Mouse (Mus musculus): ENCODE measurements around the gene Slc23a4. TPM values are rescaled to one million over a fixed set of nuclear protein-coding genes. Genes with fewer than 3 reads are reported as not detected.

The Slc23a4 gene
- total and polyA plus RNA-seq, 3 experiments = 6.2 to 10.2 TPM; not detected in 1

DNA sequence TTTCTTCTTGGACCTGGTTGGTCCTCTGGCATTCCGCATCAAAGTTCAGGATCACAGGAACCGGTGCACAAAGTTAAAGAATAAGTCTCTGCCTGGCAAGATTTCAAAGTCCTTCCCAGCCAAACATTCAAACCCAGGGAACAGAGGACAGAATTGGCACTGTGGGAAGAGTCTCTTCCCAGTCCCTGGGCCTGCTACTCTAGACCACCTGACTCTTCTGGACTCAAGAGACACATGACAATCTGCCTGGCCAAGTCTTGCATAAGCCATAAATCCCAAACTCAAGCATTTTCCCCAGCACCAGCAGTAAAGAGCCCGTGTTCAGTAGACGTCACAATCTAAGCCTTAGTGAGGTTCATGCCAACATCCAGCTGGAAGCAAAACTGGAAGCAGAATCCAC is 81.5 kb downstream of the Slc23a4 start:
- peaks cover 2% of the 10 kb centered on the region; the same call in 1 of the 2 replicates for H3K79me2 ChIP-seq (ENCODE audit: control insufficient read depth, insufficient read depth, low read length, poor library complexity)
- peaks cover 0 to 35% of the 10 kb centered on the region in 2 experiments; a peak in 2 of 4 replicates for H3K36me3 ChIP-seq (ENCODE audit: control insufficient read depth in 1 of 2, insufficient read depth in 2 of 2, low read length in 2 of 2)
- peaks cover 3 to 42% of the 10 kb centered on the region in 2 experiments for H3K4me1 ChIP-seq (ENCODE audit: control insufficient read depth in 1 of 2, insufficient read depth in 2 of 2, low read length in 2 of 2)
- H3K27me3 ChIP-seq (ENCODE audit: control insufficient read depth in 1 of 2, insufficient read depth in 2 of 2, low read length in 2 of 2) = no peaks in the 10 kb centered on the region
- DNase-seq (ENCODE audit: low read depth, low spot score) = no peak
- H3K9me3 ChIP-seq (replicated peaks; ENCODE audit: insufficient read depth, low read length) = no peaks in the 10 kb centered on the region
- no peak overlapping the region for H3K9ac ChIP-seq (ENCODE audit: control insufficient read depth, low read depth, low read length, poor library complexity, severe bottlenecking)
- TF ChIP-seq CTCF (IDR thresholded peaks at IDR 0.05 in 2 of 3, conservative IDR thresholded peaks at IDR 0.05 in 1 of 3; ENCODE audit: control insufficient read depth in 1 of 3, insufficient read depth in 1 of 3, low read depth in 2 of 3, low read length in 3 of 3, poor library complexity in 1 of 3, severe bottlenecking in 1 of 3) (no peak), JUND (IDR thresholded peaks at IDR 0.05; ENCODE audit: low read depth, low read length) (no peak), POLR2AphosphoS2 (IDR thresholded peaks at IDR 0.05; ENCODE audit: low read length) (no peak), MAFK (IDR thresholded peaks at IDR 0.05; ENCODE audit: borderline replicate concordance, low read depth, low read length) (no peak), KAT2A (conservative IDR thresholded peaks at IDR 0.05; ENCODE audit: low read depth, low read length) (no peak), TCF12 (IDR thresholded peaks at IDR 0.05; ENCODE audit: low read depth, low read length) (no peak), TAL1 (IDR thresholded peaks at IDR 0.05; ENCODE audit: low read length) (no peak), NRF1 (IDR thresholded peaks at IDR 0.05; ENCODE audit: insufficient read depth, low read depth, low read length, poor library complexity, severe bottlenecking) (no peak), GATA1 (IDR thresholded peaks at IDR 0.05; ENCODE audit: low read depth, low read length) (no peak), MAZ (IDR thresholded peaks at IDR 0.05; ENCODE audit: low read depth, low read length) (no peak), ELF1 (IDR thresholded peaks at IDR 0.05; ENCODE audit: low read depth, low read length) (no peak), SMC3 (IDR thresholded peaks at IDR 0.05; ENCODE audit: low read depth, low read length) (no peak), NELFE (IDR thresholded peaks at IDR 0.05; ENCODE audit: low read depth, low read length) (no peak)
- H3K27ac ChIP-seq (ENCODE audit: control insufficient read depth, low read depth, low read length) = peak overlapping the region; percentile 17
- no peak overlapping the region for H3K4me3 ChIP-seq (ENCODE audit: control insufficient read depth in 1 of 2, insufficient read depth in 1 of 2, low read depth in 2 of 2, low read length in 2 of 2)

DNA sequence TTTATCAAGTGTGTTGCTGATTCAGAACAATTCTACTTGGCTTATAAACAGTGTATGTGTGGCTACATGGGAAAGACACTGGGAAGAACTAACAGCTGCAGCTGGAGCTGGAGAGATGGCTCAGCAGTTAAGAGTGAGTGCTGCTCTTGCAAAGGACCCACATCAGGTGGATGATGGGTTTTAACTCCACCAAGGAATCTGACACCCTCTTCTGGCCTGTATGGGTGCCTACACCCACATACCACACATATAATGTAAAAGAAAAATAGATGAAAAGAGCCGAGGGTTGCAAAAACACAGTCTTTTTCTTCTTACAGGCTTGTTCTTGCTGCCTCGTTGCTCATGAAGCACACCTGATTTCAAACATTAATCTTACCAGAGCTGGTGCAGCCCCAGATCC is 82.1 kb downstream of the Slc23a4 start:
- Histone ChIP-seq H3K4me3 (ENCODE audit: control insufficient read depth in 1 of 2, insufficient read depth in 1 of 2, low read depth in 2 of 2, low read length in 2 of 2) (no peak overlapping the region), H3K4me1 (ENCODE audit: control insufficient read depth in 1 of 2, insufficient read depth in 2 of 2, low read length in 2 of 2) (peaks cover 2 to 42% of the 10 kb centered on the region in 2 experiments), H3K27me3 (ENCODE audit: control insufficient read depth in 1 of 2, insufficient read depth in 2 of 2, low read length in 2 of 2) (no peaks in the 10 kb centered on the region), H3K9ac (ENCODE audit: control insufficient read depth, low read depth, low read length, poor library complexity, severe bottlenecking) (no peak overlapping the region), H3K27ac (ENCODE audit: control insufficient read depth, low read depth, low read length) (no peak overlapping the region), H3K79me2 (ENCODE audit: control insufficient read depth, insufficient read depth, low read length, poor library complexity) (peaks cover 2% of the 10 kb centered on the region; the same call in 1 of the 2 replicates), H3K9me3 (replicated peaks; ENCODE audit: insufficient read depth, low read length) (no peaks in the 10 kb centered on the region), H3K36me3 (ENCODE audit: control insufficient read depth in 1 of 2, insufficient read depth in 2 of 2, low read length in 2 of 2) (peaks cover 0 to 32% of the 10 kb centered on the region in 2 experiments; a peak in 2 of 4 replicates)
- DNase-seq (ENCODE audit: low read depth, low spot score) = peak; percentile 33
- TF ChIP-seq SMC3 (IDR thresholded peaks at IDR 0.05; ENCODE audit: low read depth, low read length) (0 out of 2 replicates have a peak, but pooled peaks have one; percentile 22), CTCF (IDR thresholded peaks at IDR 0.05 in 2 of 3, conservative IDR thresholded peaks at IDR 0.05 in 1 of 3; ENCODE audit: control insufficient read depth in 1 of 3, insufficient read depth in 1 of 3, low read depth in 2 of 3, low read length in 3 of 3, poor library complexity in 1 of 3, severe bottlenecking in 1 of 3) (peak in 2 of 3 experiments; percentile 28 to 36; a peak in 4 of 6 replicates), RAD21 (IDR thresholded peaks at IDR 0.05; ENCODE audit: low read depth, low read length) (peak; percentile 22), POLR2AphosphoS2 (IDR thresholded peaks at IDR 0.05; ENCODE audit: low read length) (no peak)
